Mouse (Mus musculus) adrenal gland, postnatal 4 days (tissue): Measurements from ENCODE around the gene Cyp2d26. TPM values are rescaled to one million over a fixed set of nuclear protein-coding genes. Genes with fewer than 3 reads are reported as not detected.

Source experiments
- DNase-seq, 2 experiments: peaks; one replicate each; pipeline ENCODE4 v3.0.0; 2021 to 2022; ENCODE audit warnings: low spot score in 2 of 2, mixed read lengths in 2 of 2
- microRNA-seq: library from miRNA; unstranded; fragments of <30 nt; microRNA quantifications from one replicate; pipeline ENCODE4 v1.2.0, GENCODE M21; 2021
- total RNA-seq, 2 experiments: library from RNA; stranded (reverse); gene quantifications; 2 replicates each; pipeline ENCODE4 v1.2.3; 2021

Cyp2d26 gene
- total RNA-seq, 2 experiments from 2014 or later: 11.5 to 85.3 TPM

GRCm38 (mm10) chr15:82764881-82765280 lies 29.2 kb downstream of the Cyp2d26 start:
- DNase-seq: no peak

DNA sequence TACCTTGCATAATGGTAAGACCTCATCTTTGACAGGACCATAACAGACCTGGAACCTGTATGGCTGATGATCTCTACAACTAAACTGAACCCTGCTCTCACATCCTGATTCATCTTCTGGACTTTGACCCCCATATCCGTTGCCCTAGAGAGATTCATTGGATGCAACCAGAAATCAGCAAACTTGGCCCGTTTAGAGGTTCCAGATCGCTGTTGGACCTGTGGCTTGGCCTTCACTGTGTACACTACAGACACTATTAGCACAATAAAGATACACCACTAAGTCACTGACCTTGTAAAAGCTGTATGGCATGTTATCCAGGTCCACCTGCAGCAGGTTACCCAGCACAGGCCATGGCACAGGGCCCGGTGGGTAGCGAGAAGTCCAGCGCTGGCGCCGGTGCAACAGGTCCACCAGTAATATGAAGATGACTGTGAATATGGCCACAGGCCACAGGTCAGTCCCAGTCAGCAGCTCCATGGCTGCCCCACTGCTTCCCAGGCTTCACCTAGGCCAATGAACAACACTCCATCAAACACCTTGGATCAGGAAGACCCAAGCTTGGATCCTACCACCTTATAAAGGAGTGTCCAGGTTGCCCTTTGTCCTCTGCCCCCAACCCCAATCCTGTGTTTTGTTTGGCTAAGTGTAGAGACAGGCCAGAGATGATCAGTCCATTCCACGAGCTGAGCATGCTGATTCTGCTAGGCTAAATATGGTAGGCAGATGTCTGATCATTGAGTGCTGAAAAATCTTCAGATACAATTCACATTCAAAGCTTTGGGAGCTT lies 30.3 kb downstream of the Cyp2d26 start, which contains the start of gene Cyp2d40:
Gene Cyp2d40 (minus strand): TSS at position 553 of the 790 bp plus-strand sequence.
- no peak for DNase-seq

GRCm38 (mm10) chr15:82748141-82748540 lies 46.0 kb downstream of the Cyp2d26 start:
- DNase-seq: no peak

- no peak for DNase-seq
These were observed 46.6 kb downstream of the Cyp2d26 start for GRCm38 (mm10) chr15:82747516-82747915.

Small RNA genes within 50 kb of the gene (microRNA-seq; reads per million reads assigned to microRNA genes)
- gene Gm27618: not detected

Other genes with a start within 250 kb of the Cyp2d26 start
- 1 to 10 TPM in 1 of 2 experiments, under 1 TPM in 1; 0.28 to 2.5 TPM for gene Cyp2d12, start 239.2 kb downstream of the Cyp2d26 start, total RNA-seq
- not detected for gene Cyp2d34, start 173.3 kb downstream of the Cyp2d26 start, total RNA-seq
- gene Cyp2d40, start 30.1 kb downstream of the Cyp2d26 start, total RNA-seq: under 1 TPM in 1 of 2 experiments, not detected in 1; 0.93 TPM
- gene Tcf20, start 193.6 kb upstream of the Cyp2d26 start, total RNA-seq: 10 to 100 TPM; 85.4 to 98.1 TPM
- 1 to 10 TPM; 3.2 to 4.7 TPM for gene Nfam1, start 239.0 kb upstream of the Cyp2d26 start, total RNA-seq